Mouse (Mus musculus) E14TG2a.4 (cell line): ENCODE measurements around the gene Col6a6.

Source experiments
- H3K27me3 ChIP-seq: 2 replicates; pipeline ENCODE4 v1.6.1; 2014; ENCODE audit warnings: low read length, control low read depth; ENCODE audit not compliant: insufficient read depth
- H3K36me3 ChIP-seq: 2 replicates; pipeline ENCODE4 v1.6.1; 2014; ENCODE audit warnings: low read length, control low read depth; ENCODE audit not compliant: insufficient read depth
- H3K4me1 ChIP-seq: replicated peaks from 2 replicates; pipeline ENCODE4 v1.6.1; 2014; ENCODE audit warnings: low read depth, low read length, control low read depth
- H3K4me3 ChIP-seq: replicated peaks from 2 replicates; pipeline ENCODE4 v1.5.1; 2014; ENCODE audit warnings: mild to moderate bottlenecking, low read length
- H3K9me3 ChIP-seq: 2 replicates; pipeline ENCODE4 v1.6.1; 2014; ENCODE audit warnings: low read length, control low read depth
- CTCF ChIP-seq: conservative IDR thresholded peaks from 2 replicates; pipeline ENCODE4 v1.5.1; 2014; ENCODE audit warnings: low read length
- NANOG ChIP-seq: IDR thresholded peaks from 2 replicates; pipeline ENCODE4 v1.6.1; 2014; ENCODE audit warnings: borderline replicate concordance, low read length, mixed read lengths
- POU5F1 ChIP-seq: IDR thresholded peaks from 2 replicates; pipeline ENCODE4 v1.6.1; 2014; ENCODE audit warnings: low read length, borderline replicate concordance

The Col6a6 gene

GRCm38 (mm10) chr9:105705011-105705410, 122.9 kb downstream of the Col6a6 start:
- H3K9me3 ChIP-seq: no peaks in the 10 kb centered on the region
- H3K27me3 ChIP-seq: no peaks in the 10 kb centered on the region
- no peak overlapping the region for H3K4me3 ChIP-seq
- TF ChIP-seq POU5F1: no peak
- TF ChIP-seq NANOG: no peak
- TF ChIP-seq CTCF: no peak
- no peaks in the 10 kb centered on the region for H3K36me3 ChIP-seq
- H3K4me1 ChIP-seq: 0 out of 2 replicates have a peak, but pooled peaks cover 3% of the 10 kb centered on the region

GRCm38 (mm10) chr9:105704226-105704932, 123.6 kb downstream of the Col6a6 start:
- no peak for TF ChIP-seq NANOG
- no peak for TF ChIP-seq CTCF
- no peak for TF ChIP-seq POU5F1
- no peaks in the 10 kb centered on the region for H3K4me1 ChIP-seq
- H3K4me3 ChIP-seq: no peak overlapping the region
- H3K27me3 ChIP-seq: no peaks in the 10 kb centered on the region
- H3K36me3 ChIP-seq: no peaks in the 10 kb centered on the region
- H3K9me3 ChIP-seq: no peaks in the 10 kb centered on the region

- no peaks in the 10 kb centered on the region for H3K27me3 ChIP-seq
- H3K36me3 ChIP-seq: no peaks in the 10 kb centered on the region
- H3K4me3 ChIP-seq: no peak overlapping the region
- TF ChIP-seq CTCF: no peak
- TF ChIP-seq POU5F1: no peak
- no peaks in the 10 kb centered on the region for H3K4me1 ChIP-seq
- no peaks in the 10 kb centered on the region for H3K9me3 ChIP-seq
These were observed 126.0 kb downstream of the Col6a6 start for GRCm38 (mm10) chr9:105701966-105702365.

- TF ChIP-seq NANOG (no peak), POU5F1 (no peak), CTCF (no peak)
- Histone ChIP-seq H3K36me3 (no peaks in the 10 kb centered on the region), H3K4me1 (no peaks in the 10 kb centered on the region), H3K4me3 (no peak overlapping the region), H3K27me3 (no peaks in the 10 kb centered on the region), H3K9me3 (no peaks in the 10 kb centered on the region)
These were observed 127.3 kb downstream of the Col6a6 start for GRCm38 (mm10) chr9:105700702-105701101.

GRCm38 (mm10) chr9:105697764-105698396, 130.1 kb downstream of the Col6a6 start:
- Histone ChIP-seq H3K9me3 (no peaks in the 10 kb centered on the region), H3K36me3 (no peaks in the 10 kb centered on the region), H3K27me3 (no peaks in the 10 kb centered on the region), H3K4me3 (no peak overlapping the region), H3K4me1 (peaks cover 5% of the 10 kb centered on the region)
- TF ChIP-seq NANOG: no peak
- TF ChIP-seq POU5F1: no peak
- no peak for TF ChIP-seq CTCF

- Histone ChIP-seq H3K4me1 (peaks cover 14% of the 10 kb centered on the region), H3K27me3 (no peaks in the 10 kb centered on the region), H3K36me3 (no peaks in the 10 kb centered on the region), H3K4me3 (no peak overlapping the region), H3K9me3 (no peaks in the 10 kb centered on the region)
- TF ChIP-seq CTCF (no peak), POU5F1 (no peak), NANOG (no peak)
These were observed 131.0 kb downstream of the Col6a6 start for GRCm38 (mm10) chr9:105696818-105697564.

GRCm38 (mm10) chr9:105693854-105694253, 134.1 kb downstream of the Col6a6 start:
- TF ChIP-seq CTCF (peak; percentile 73), NANOG (no peak), POU5F1 (no peak)
- Histone ChIP-seq H3K9me3 (no peaks in the 10 kb centered on the region), H3K4me1 (peaks cover 17% of the 10 kb centered on the region), H3K27me3 (no peaks in the 10 kb centered on the region), H3K36me3 (peaks cover 4% of the 10 kb centered on the region), H3K4me3 (no peak overlapping the region)

- Histone ChIP-seq H3K4me1 (peaks cover 17% of the 10 kb centered on the region), H3K36me3 (peaks cover 11% of the 10 kb centered on the region), H3K27me3 (no peaks in the 10 kb centered on the region), H3K9me3 (no peaks in the 10 kb centered on the region), H3K4me3 (peak overlapping the region; percentile 59)
- TF ChIP-seq CTCF: no peak
- TF ChIP-seq POU5F1: no peak
- TF ChIP-seq NANOG: no peak
These were observed 134.9 kb downstream of the Col6a6 start for GRCm38 (mm10) chr9:105693056-105693455.
